Mouse (Mus musculus): ENCODE measurements around the gene Shc2. TPM values are rescaled to one million over a fixed set of nuclear protein-coding genes. Genes with fewer than 3 reads are reported as not detected.

Shc2 gene
- total RNA-seq (2021), result 1 to 10 TPM; 3.2 to 3.7 TPM

- peak; percentile 41 for DNase-seq
Observed at GRCm38 (mm10) chr10:79637128-79638110, at the start of gene Shc2. TSS of gene Shc2 (minus strand) at chr10:79637918.

GRCm38 (mm10) chr10:79687513-79687912 is 49.8 kb upstream of the Shc2 start:
- no peak for DNase-seq

GRCm38 (mm10) chr10:79686691-79687090 is 49.0 kb upstream of the Shc2 start:
- peak; percentile 53 for DNase-seq

GRCm38 (mm10) chr10:79686219-79686618 is 48.5 kb upstream of the Shc2 start:
- no peak for DNase-seq

GRCm38 (mm10) chr10:79684770-79685600 is 47.3 kb upstream of the Shc2 start:
- DNase-seq, result no peak

- DNase-seq, result no peak
Observed at GRCm38 (mm10) chr10:79683726-79684640, 46.3 kb upstream of the Shc2 start.

GRCm38 (mm10) chr10:79682916-79683582 is 45.3 kb upstream of the Shc2 start:
- peak; percentile 82 for DNase-seq

GRCm38 (mm10) chr10:79682551-79682915 is 44.8 kb upstream of the Shc2 start:
- DNase-seq, result peak; percentile 44

GRCm38 (mm10) chr10:79681591-79682245 is 44.0 kb upstream of the Shc2 start, which contains the start of gene Cdc34:
TSS of gene Cdc34 (plus strand) at chr10:79682195.
- peak; percentile 99 for DNase-seq

- DNase-seq, result no peak
Observed at GRCm38 (mm10) chr10:79680606-79681495, 43.1 kb upstream of the Shc2 start.

GRCm38 (mm10) chr10:79675346-79676035 is 37.8 kb upstream of the Shc2 start:
- DNase-seq, result no peak

GRCm38 (mm10) chr10:79673054-79673453 is 35.3 kb upstream of the Shc2 start:
- no peak for DNase-seq

GRCm38 (mm10) chr10:79672088-79672455 is 34.4 kb upstream of the Shc2 start:
- DNase-seq, result no peak

- DNase-seq, result no peak
Observed at GRCm38 (mm10) chr10:79671396-79672087, 33.8 kb upstream of the Shc2 start.

GRCm38 (mm10) chr10:79670071-79670888 is 32.6 kb upstream of the Shc2 start:
- no peak for DNase-seq

GRCm38 (mm10) chr10:79669576-79670057 is 31.9 kb upstream of the Shc2 start:
- DNase-seq, result peak; percentile 72

GRCm38 (mm10) chr10:79668771-79669575 is 31.3 kb upstream of the Shc2 start, which contains the start of gene Tpgs1:
TSS of gene Tpgs1 (plus strand) at chr10:79669369.
- peak; percentile 91 for DNase-seq
